ENCODE assay signal across 8 mouse cellular contexts in the genomic region with DNA sequence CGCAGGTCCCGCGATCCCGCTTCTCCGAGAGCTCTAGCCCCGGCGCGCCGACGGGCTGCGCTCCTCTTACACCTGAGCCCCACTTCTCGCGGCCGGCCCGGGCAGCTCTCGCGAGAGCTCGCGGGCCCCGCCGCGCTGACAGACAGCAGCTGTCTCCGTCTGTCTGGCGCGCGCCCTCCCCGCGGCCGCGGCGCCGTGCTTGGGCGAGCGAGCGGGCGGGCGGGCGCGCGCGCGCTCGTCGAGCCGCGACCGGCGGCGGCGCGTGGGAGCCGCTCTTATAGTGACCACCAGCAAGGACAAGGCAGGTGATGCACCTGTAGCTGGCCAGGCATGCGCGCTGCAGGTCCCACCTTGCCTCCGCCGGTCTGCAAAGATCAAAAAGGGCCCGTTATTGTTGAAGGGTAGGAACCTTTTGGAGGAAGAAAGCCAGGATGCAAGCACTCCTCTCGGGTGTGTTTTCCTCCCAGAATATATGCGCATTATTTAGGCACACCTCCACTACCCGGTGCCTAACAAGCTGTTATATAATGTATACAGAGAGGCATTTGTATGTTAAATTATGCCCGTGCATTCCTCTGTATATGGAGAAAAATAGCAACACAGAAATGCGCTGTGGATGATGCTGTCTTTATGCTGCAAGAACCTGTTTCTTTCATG. TPM values are rescaled to one million over a fixed set of nuclear protein-coding genes. Genes with fewer than 3 reads are reported as not detected.
A peak's percentile ranks its signal among the peaks of the same experiment; 100 is the strongest.
DNase-seq lines count a peak whose midpoint lies in the region; ATAC-seq and TF ChIP-seq lines count a peak whose summit lies in the region.

Gene Pou4f1 (minus strand): TSS at position 34 of the 657 bp plus-strand sequence.

- under 1% methylated on average over 62 of the region's 62 CpGs for WGBS in forebrain, embryonic 11.5 days
- under 1% methylated on average over 54 of the region's 62 CpGs for WGBS in hindbrain, embryonic 14.5 days
- WGBS in liver, embryonic 14.5 days (ENCODE audit: insufficient replicate concordance), result under 1% methylated on average over 44 of the region's 62 CpGs
- under 1% methylated on average over 62 of the region's 62 CpGs for WGBS in neural tube, embryonic 11.5 days

- H3K36me3 ChIP-seq in forebrain, embryonic 11.5 days (ENCODE audit: control insufficient read depth, insufficient read depth, low read length), result no peaks in the 10 kb centered on the region
- no peaks in the 10 kb centered on the region for H3K36me3 ChIP-seq in hindbrain, embryonic 14.5 days (replicated peaks; ENCODE audit: control insufficient read depth, insufficient read depth)
- no peaks in the 10 kb centered on the region for H3K36me3 ChIP-seq in liver, embryonic 14.5 days (replicated peaks; ENCODE audit: control insufficient read depth, insufficient read depth, low read depth)
- no peaks in the 10 kb centered on the region for H3K36me3 ChIP-seq in neural tube, embryonic 11.5 days (ENCODE audit: control insufficient read depth, insufficient read depth, low read length)

- ATAC-seq in forebrain, embryonic 11.5 days (replicated peaks; ENCODE audit: low FRiP score), result peak; percentile 94
- peak; percentile 93 for ATAC-seq in hindbrain, embryonic 14.5 days (ENCODE audit: low FRiP score)
- ATAC-seq in liver, embryonic 14.5 days (ENCODE audit: insufficient read depth), result peak; percentile 80
- ATAC-seq in neural tube, embryonic 11.5 days (ENCODE audit: insufficient read depth, low FRiP score, low TSS enrichment), result peak; percentile 91

- no peak within 1 kb of the TSS for H3K27ac ChIP-seq in forebrain, embryonic 11.5 days (ENCODE audit: low read depth, low read length)
- peak within 1 kb of the TSS; percentile 86 for H3K27ac ChIP-seq in hindbrain, embryonic 14.5 days
- no peak within 1 kb of the TSS for H3K27ac ChIP-seq in liver, embryonic 14.5 days
- peak within 1 kb of the TSS; percentile 85 for H3K27ac ChIP-seq in neural tube, embryonic 11.5 days (ENCODE audit: low read depth, low read length)

- peak within 1 kb of the TSS; percentile 40 for H3K9ac ChIP-seq in forebrain, embryonic 11.5 days (ENCODE audit: low read length)
- H3K9ac ChIP-seq in hindbrain, embryonic 14.5 days, result peak within 1 kb of the TSS; percentile 59
- no peak within 1 kb of the TSS for H3K9ac ChIP-seq in liver, embryonic 14.5 days (replicated peaks)
- peak within 1 kb of the TSS; percentile 76 for H3K9ac ChIP-seq in neural tube, embryonic 11.5 days (ENCODE audit: low read length)

- TF ChIP-seq CTCF in liver, embryonic 14.5 days (IDR thresholded peaks at IDR 0.05; ENCODE audit: low read depth), result no peak

- peak within 1 kb of the TSS; percentile 47 for H3K4me3 ChIP-seq in forebrain, embryonic 11.5 days (ENCODE audit: low read depth, low read length)
- H3K4me3 ChIP-seq in hindbrain, embryonic 14.5 days (replicated peaks; ENCODE audit: low read length), result peak within 1 kb of the TSS; percentile 63
- H3K4me3 ChIP-seq in liver, embryonic 14.5 days (ENCODE audit: insufficient read depth in 1 of 2, low read depth in 2 of 2, low read length in 2 of 2), result peak within 1 kb of the TSS; percentile 50 to 55
- peak within 1 kb of the TSS; percentile 61 for H3K4me3 ChIP-seq in neural tube, embryonic 11.5 days (ENCODE audit: low read depth, low read length)

- H3K27me3 ChIP-seq in forebrain, embryonic 11.5 days (ENCODE audit: control insufficient read depth, insufficient read depth, low read length), result peaks cover 86% of the 10 kb centered on the region
- peaks cover 86% of the 10 kb centered on the region for H3K27me3 ChIP-seq in hindbrain, embryonic 14.5 days (ENCODE audit: control insufficient read depth, insufficient read depth, low read length)
- peaks cover 97% of the 10 kb centered on the region for H3K27me3 ChIP-seq in liver, embryonic 14.5 days (ENCODE audit: control insufficient read depth, insufficient read depth, low read length)
- peaks cover 92% of the 10 kb centered on the region for H3K27me3 ChIP-seq in neural tube, embryonic 11.5 days (ENCODE audit: control insufficient read depth, insufficient read depth, low read length)

- no peaks in the 10 kb centered on the region for H3K9me3 ChIP-seq in forebrain, embryonic 11.5 days (ENCODE audit: control insufficient read depth, low read length)
- H3K9me3 ChIP-seq in hindbrain, embryonic 14.5 days (ENCODE audit: control insufficient read depth, low read length), result no peaks in the 10 kb centered on the region
- no peaks in the 10 kb centered on the region for H3K9me3 ChIP-seq in liver, embryonic 14.5 days (ENCODE audit: control insufficient read depth, low read length)
- H3K9me3 ChIP-seq in neural tube, embryonic 11.5 days (ENCODE audit: control insufficient read depth, low read length), result no peaks in the 10 kb centered on the region

- peaks cover 17% of the 10 kb centered on the region for H3K4me1 ChIP-seq in forebrain, embryonic 11.5 days (replicated peaks; ENCODE audit: control insufficient read depth, insufficient read depth, low read length)
- peaks cover 9% of the 10 kb centered on the region for H3K4me1 ChIP-seq in hindbrain, embryonic 14.5 days (replicated peaks; ENCODE audit: control insufficient read depth, insufficient read depth, low read length)
- no peaks in the 10 kb centered on the region for H3K4me1 ChIP-seq in liver, embryonic 14.5 days (replicated peaks; ENCODE audit: control insufficient read depth in 2 of 2, insufficient read depth in 2 of 2, low read length in 1 of 2)
- H3K4me1 ChIP-seq in neural tube, embryonic 11.5 days (ENCODE audit: control insufficient read depth, insufficient read depth, low read length), result peaks cover 15% of the 10 kb centered on the region

- no peak for TF ChIP-seq EP300 in liver, embryonic 14.5 days (IDR thresholded peaks at IDR 0.05; ENCODE audit: low read depth)

- H3K4me2 ChIP-seq in forebrain, embryonic 11.5 days (ENCODE audit: low read depth, low read length, severe bottlenecking), result peak within 1 kb of the TSS; percentile 76
- H3K4me2 ChIP-seq in hindbrain, embryonic 14.5 days (replicated peaks), result peak within 1 kb of the TSS; percentile 77
- H3K4me2 ChIP-seq in liver, embryonic 14.5 days (ENCODE audit: low read depth), result peak within 1 kb of the TSS; percentile 62
- H3K4me2 ChIP-seq in neural tube, embryonic 11.5 days (ENCODE audit: low read depth), result peak within 1 kb of the TSS; percentile 74

- DNase-seq in adrenal gland, adult 2 months, result peak; percentile 71
- DNase-seq in adrenal gland, postnatal 4 days (ENCODE audit: low spot score in 2 of 2), result no peak
- DNase-seq in R1 (ENCODE audit: low read depth, low spot score), result peak; percentile 81
- DNase-seq in forebrain, embryonic 11.5 days (ENCODE audit: low spot score), result peak; percentile 91
- peak; percentile 76 for DNase-seq in hindbrain, embryonic 14.5 days (ENCODE audit: low spot score)
- peak; percentile 19 to 29 (median 26) for DNase-seq in liver, embryonic 14.5 days (ENCODE audit: low read depth in 3 of 3, low spot score in 3 of 3)
- DNase-seq in neural tube, embryonic 11.5 days (ENCODE audit: low spot score), result peak; percentile 91
- no peak for DNase-seq in layer of hippocampus, adult 9-11 months

RNA-seq across cellular contexts. Expression of gene Pou4f1, which starts in this region (rescaled TPM):
- total RNA-seq in adrenal gland, adult 2 months (2021), result under 1 TPM; 0.10 to 0.23 TPM
- polyA plus RNA-seq in adrenal gland, adult 2 months (2012; rRNA removed), result 0.16 and 0.37 TPM in 2 replicates
- total RNA-seq in adrenal gland, postnatal 4 days (2021), result under 1 TPM; 0.42 to 0.51 TPM
- 2.1 and 3.8 TPM in 2 replicates for polyA plus RNA-seq in forebrain, embryonic 11.5 days (2014; fragmentation: Nextera tagmentation; extraction: Ambion mirVana)
- polyA plus RNA-seq in hindbrain, embryonic 14.5 days (2014; fragmentation: Nextera tagmentation; extraction: Ambion mirVana), result 44.9 and 49.5 TPM in 2 replicates
- polyA plus RNA-seq in liver, embryonic 14.5 days (2012; rRNA removed), result 0.02 TPM in 1 of 2 replicates, not detected in the other
- polyA plus RNA-seq in liver, embryonic 14.5 days (2014; fragmentation: Nextera tagmentation; extraction: Ambion mirVana), result not detected in 2 replicates
- 79.6 and 96.7 TPM in 2 replicates for polyA plus RNA-seq in neural tube, embryonic 11.5 days (2014; fragmentation: Nextera tagmentation; extraction: Ambion mirVana)

Comparison
In these comparisons a context has a peak if more than half of its experiments do, and no peak if none do; other contexts are left out.
1. Peak in DNase-seq in adrenal gland, adult 2 months; RNA of the gene not detected or under 1 TPM.
2. Peak in DNase-seq, ATAC-seq, H3K4me3 ChIP-seq and H3K4me2 ChIP-seq in liver, embryonic 14.5 days; RNA of the gene not detected or under 1 TPM.
3. DNase-seq: peak in R1 (single experiment), forebrain, embryonic 11.5 days (single experiment), hindbrain, embryonic 14.5 days (single experiment) and neural tube, embryonic 11.5 days (single experiment); none in adrenal gland, postnatal 4 days (0 of 2) and layer of hippocampus, adult 9-11 months (single experiment).
4. H3K27ac ChIP-seq: peak in hindbrain, embryonic 14.5 days (single experiment) and neural tube, embryonic 11.5 days (single experiment); none in forebrain, embryonic 11.5 days (single experiment) and liver, embryonic 14.5 days (single experiment).
5. Peak in every context shown above with its lines, with median percentiles within 50 percentile points of each other: ATAC-seq, H3K4me2 ChIP-seq and H3K4me3 ChIP-seq.